Mouse (Mus musculus) lung, postnatal 4 days (tissue): Measurements from ENCODE around the gene Olfr370.

Experiments used
- DNase-seq, 2 experiments: peaks; one replicate each; pipeline ENCODE4 v3.0.0; 2021

The Olfr370 gene

GRCm38 (mm10) chr8:83575561-83576515, 40.3 kb downstream of the Olfr370 start:
- no peak for DNase-seq

GRCm38 (mm10) chr8:83576516-83576895, 40.9 kb downstream of the Olfr370 start:
- DNase-seq: no peak

- no peak for DNase-seq
These were observed 41.3 kb downstream of the Olfr370 start for GRCm38 (mm10) chr8:83576921-83577320.

GRCm38 (mm10) chr8:83577384-83577791, 41.8 kb downstream of the Olfr370 start:
- no peak for DNase-seq

GRCm38 (mm10) chr8:83578131-83579055, 42.8 kb downstream of the Olfr370 start:
- DNase-seq: peak in 1 of 2 experiments; percentile 4

GRCm38 (mm10) chr8:83579676-83580075, 44.1 kb downstream of the Olfr370 start:
- DNase-seq: no peak

- no peak for DNase-seq
These were observed 45.2 kb downstream of the Olfr370 start for GRCm38 (mm10) chr8:83580826-83581225.

GRCm38 (mm10) chr8:83582226-83582625, 46.6 kb downstream of the Olfr370 start:
- no peak for DNase-seq

GRCm38 (mm10) chr8:83583236-83583635, 47.7 kb downstream of the Olfr370 start:
- no peak for DNase-seq

- DNase-seq: no peak
These were observed 49.2 kb downstream of the Olfr370 start for GRCm38 (mm10) chr8:83584771-83585170.

GRCm38 (mm10) chr8:83585333-83585732, 49.8 kb downstream of the Olfr370 start:
- no peak for DNase-seq

- DNase-seq: no peak
These were observed 52.1 kb downstream of the Olfr370 start for GRCm38 (mm10) chr8:83587644-83588043.

GRCm38 (mm10) chr8:83588886-83589285, 53.3 kb downstream of the Olfr370 start:
- no peak for DNase-seq

GRCm38 (mm10) chr8:83590488-83591023, 55.0 kb downstream of the Olfr370 start:
- no peak for DNase-seq

- DNase-seq: no peak
These were observed 57.1 kb downstream of the Olfr370 start for GRCm38 (mm10) chr8:83592682-83593081.

GRCm38 (mm10) chr8:83593325-83594166, 58.0 kb downstream of the Olfr370 start:
- no peak for DNase-seq

- peak; percentile 97 to 98 for DNase-seq
These were observed 58.8 kb downstream of the Olfr370 start for GRCm38 (mm10) chr8:83594167-83595049.
